Mouse (Mus musculus): ENCODE measurements around the gene Rdh9. TPM values are rescaled to one million over a fixed set of nuclear protein-coding genes. Genes with fewer than 3 reads are reported as not detected.
"Not testable (repeated sequence)": the region's sequence is repeated elsewhere in the genome, so short reads cannot be mapped to it uniquely, and the experiment has no call there.

Gene Rdh9
- total and polyA plus RNA-seq, 3 experiments = 0.16 TPM; not detected in 2

GRCm38 (mm10) chr10:127763914-127764680, 12.1 kb upstream of the Rdh9 start:
- H3K4me3 ChIP-seq (ENCODE audit: low read depth, low read length) = no peak overlapping the region
- no peaks in the 10 kb centered on the region for H3K4me1 ChIP-seq (ENCODE audit: insufficient read depth, low read depth, low read length)
- H3K27me3 ChIP-seq (ENCODE audit: insufficient read depth, low read length) = peaks cover 18% of the 10 kb centered on the region
- ATAC-seq (ENCODE audit: extremely low read depth, insufficient number of reproducible peaks, low FRiP score, poor library complexity, severe bottlenecking) (no peak), DNase-seq (ENCODE audit: low spot score) (no peak)
- H3K9me3 ChIP-seq (replicated peaks) = no peaks in the 10 kb centered on the region
- TF ChIP-seq GATA1 (IDR thresholded peaks at IDR 0.05; ENCODE audit: borderline replicate concordance, low read length) (no peak), GATA2 (IDR thresholded peaks at IDR 0.05; ENCODE audit: borderline replicate concordance, low read depth, low read length) (no peak), POLR2AphosphoS5 (IDR thresholded peaks at IDR 0.05; ENCODE audit: insufficient replicate concordance, low read depth, low read length) (no peak), CTCF (IDR thresholded peaks at IDR 0.05; ENCODE audit: low read depth, low read length) (no peak), TAL1 (conservative IDR thresholded peaks at IDR 0.05; ENCODE audit: low read depth, low read length) (no peak)
- no peaks in the 10 kb centered on the region for H3K36me3 ChIP-seq (replicated peaks)

- no peaks in the 10 kb centered on the region for H3K4me1 ChIP-seq (ENCODE audit: insufficient read depth, low read depth, low read length)
- ATAC-seq (ENCODE audit: extremely low read depth, insufficient number of reproducible peaks, low FRiP score, poor library complexity, severe bottlenecking) = no peak
- TF ChIP-seq GATA1 (IDR thresholded peaks at IDR 0.05; ENCODE audit: borderline replicate concordance, low read length) = no peak
- no peak for TF ChIP-seq TAL1 (conservative IDR thresholded peaks at IDR 0.05; ENCODE audit: low read depth, low read length)
- no peak for TF ChIP-seq POLR2AphosphoS5 (IDR thresholded peaks at IDR 0.05; ENCODE audit: insufficient replicate concordance, low read depth, low read length)
- TF ChIP-seq GATA2 (IDR thresholded peaks at IDR 0.05; ENCODE audit: borderline replicate concordance, low read depth, low read length) = no peak
- no peak for TF ChIP-seq CTCF (IDR thresholded peaks at IDR 0.05; ENCODE audit: low read depth, low read length)
Measured at GRCm38 (mm10) chr10:127766564-127766963, 9.6 kb upstream of the Rdh9 start.

GRCm38 (mm10) chr10:127782321-127782720, 6.1 kb downstream of the Rdh9 start:
- not testable (repeated sequence) for H3K4me1 ChIP-seq (ENCODE audit: insufficient read depth, low read depth, low read length); H3K36me3 ChIP-seq (replicated peaks); H3K27me3 ChIP-seq (ENCODE audit: insufficient read depth, low read length); H3K9me3 ChIP-seq (replicated peaks); H3K4me3 ChIP-seq (ENCODE audit: low read depth, low read length); DNase-seq (ENCODE audit: low spot score); ATAC-seq (ENCODE audit: extremely low read depth, insufficient number of reproducible peaks, low FRiP score, poor library complexity, severe bottlenecking)

More at GRCm38 (mm10) chr10:127766564-127766963, 9.6 kb upstream of the Rdh9 start:
- H3K36me3 ChIP-seq (replicated peaks) = no peaks in the 10 kb centered on the region
- H3K9me3 ChIP-seq (replicated peaks) = no peaks in the 10 kb centered on the region
- no peak for DNase-seq (ENCODE audit: low spot score)
- H3K27me3 ChIP-seq (ENCODE audit: insufficient read depth, low read length) = peaks cover 18% of the 10 kb centered on the region
- no peak overlapping the region for H3K4me3 ChIP-seq (ENCODE audit: low read depth, low read length)

- not testable (repeated sequence) for H3K27me3 ChIP-seq (ENCODE audit: insufficient read depth, low read length)
Measured at GRCm38 (mm10) chr10:127785411-127785810, 9.2 kb downstream of the Rdh9 start.

GRCm38 (mm10) chr10:127799295-127799694, 23.1 kb downstream of the Rdh9 start:
- Histone ChIP-seq H3K36me3 (replicated peaks) (no peaks in the 10 kb centered on the region), H3K4me1 (ENCODE audit: insufficient read depth, low read depth, low read length) (no peaks in the 10 kb centered on the region), H3K9me3 (replicated peaks) (no peaks in the 10 kb centered on the region), H3K4me3 (ENCODE audit: low read depth, low read length) (no peak overlapping the region), H3K27me3 (ENCODE audit: insufficient read depth, low read length) (no peaks in the 10 kb centered on the region)
- no peak for ATAC-seq (ENCODE audit: extremely low read depth, insufficient number of reproducible peaks, low FRiP score, poor library complexity, severe bottlenecking)
- DNase-seq (ENCODE audit: low spot score) = no peak
- no peak for TF ChIP-seq GATA2 (IDR thresholded peaks at IDR 0.05; ENCODE audit: borderline replicate concordance, low read depth, low read length)
- TF ChIP-seq GATA1 (IDR thresholded peaks at IDR 0.05; ENCODE audit: borderline replicate concordance, low read length) = no peak
- TF ChIP-seq TAL1 (conservative IDR thresholded peaks at IDR 0.05; ENCODE audit: low read depth, low read length) = no peak
- TF ChIP-seq CTCF (IDR thresholded peaks at IDR 0.05; ENCODE audit: low read depth, low read length) = no peak
- no peak for TF ChIP-seq POLR2AphosphoS5 (IDR thresholded peaks at IDR 0.05; ENCODE audit: insufficient replicate concordance, low read depth, low read length)

More at GRCm38 (mm10) chr10:127785411-127785810, 9.2 kb downstream of the Rdh9 start:
- not testable (repeated sequence) for H3K4me1 ChIP-seq (ENCODE audit: insufficient read depth, low read depth, low read length); H3K4me3 ChIP-seq (ENCODE audit: low read depth, low read length); H3K9me3 ChIP-seq (replicated peaks); ATAC-seq (ENCODE audit: extremely low read depth, insufficient number of reproducible peaks, low FRiP score, poor library complexity, severe bottlenecking); DNase-seq (ENCODE audit: low spot score); H3K36me3 ChIP-seq (replicated peaks)

- Histone ChIP-seq H3K9me3 (replicated peaks) (no peaks in the 10 kb centered on the region), H3K27me3 (ENCODE audit: insufficient read depth, low read length) (no peaks in the 10 kb centered on the region), H3K36me3 (replicated peaks) (no peaks in the 10 kb centered on the region), H3K4me1 (ENCODE audit: insufficient read depth, low read depth, low read length) (no peaks in the 10 kb centered on the region), H3K4me3 (ENCODE audit: low read depth, low read length) (no peak within 1 kb of the TSS)
- ATAC-seq (ENCODE audit: extremely low read depth, insufficient number of reproducible peaks, low FRiP score, poor library complexity, severe bottlenecking) (no peak), DNase-seq (ENCODE audit: low spot score) (no peak)
- no peak for TF ChIP-seq GATA1 (IDR thresholded peaks at IDR 0.05; ENCODE audit: borderline replicate concordance, low read length)
Measured at GRCm38 (mm10) chr10:127800891-127801290, 24.7 kb downstream of the Rdh9 start, which contains the start of gene Rdh16. Gene Rdh16 (plus strand): TSS chr10:127801152.

- no peak overlapping the region for H3K4me3 ChIP-seq (ENCODE audit: low read depth, low read length)
- TF ChIP-seq POLR2AphosphoS5 (IDR thresholded peaks at IDR 0.05; ENCODE audit: insufficient replicate concordance, low read depth, low read length) (no peak), GATA2 (IDR thresholded peaks at IDR 0.05; ENCODE audit: borderline replicate concordance, low read depth, low read length) (no peak), TAL1 (conservative IDR thresholded peaks at IDR 0.05; ENCODE audit: low read depth, low read length) (no peak), CTCF (IDR thresholded peaks at IDR 0.05; ENCODE audit: low read depth, low read length) (no peak), GATA1 (IDR thresholded peaks at IDR 0.05; ENCODE audit: borderline replicate concordance, low read length) (no peak)
Measured at GRCm38 (mm10) chr10:127801612-127802011, 25.4 kb downstream of the Rdh9 start.

More at GRCm38 (mm10) chr10:127801612-127802011, 25.4 kb downstream of the Rdh9 start:
- Histone ChIP-seq H3K36me3 (replicated peaks) (no peaks in the 10 kb centered on the region), H3K9me3 (replicated peaks) (no peaks in the 10 kb centered on the region), H3K27me3 (ENCODE audit: insufficient read depth, low read length) (no peaks in the 10 kb centered on the region), H3K4me1 (ENCODE audit: insufficient read depth, low read depth, low read length) (no peaks in the 10 kb centered on the region)
- ATAC-seq (ENCODE audit: extremely low read depth, insufficient number of reproducible peaks, low FRiP score, poor library complexity, severe bottlenecking) = no peak
- no peak for DNase-seq (ENCODE audit: low spot score)

All from G1E (cell line).